Mouse (Mus musculus) neural tube, embryonic 14.5 days (tissue): ENCODE results near the gene Phldb2. TPM values are rescaled to one million over a fixed set of nuclear protein-coding genes. Genes with fewer than 3 reads are reported as not detected.

Source experiments
- ATAC-seq: fragments of 200-750 bp; cut with Nextera tagmentation; 2 replicates; pipeline ENCODE4 v1.8.0; 2017; ENCODE audit warnings: low read depth, mild to moderate bottlenecking, moderate TSS enrichment, moderate library complexity
- H3K27ac ChIP-seq: fragments of 300-500 bp; sonication (generic); 2 replicates; pipeline ENCODE4 v1.5.1; 2014; ENCODE audit warnings: low read depth, mild to moderate bottlenecking, control low read depth, low read length, moderate library complexity, mixed read lengths
- H3K27me3 ChIP-seq: fragments of 300-500 bp; sonication (generic); 2 replicates; pipeline ENCODE4 v1.6.1; 2014; ENCODE audit warnings: low read length; ENCODE audit not compliant: control insufficient read depth, insufficient read depth
- H3K36me3 ChIP-seq: fragments of 300-500 bp; sonication (generic); 2 replicates; pipeline ENCODE4 v1.6.1; 2014; ENCODE audit warnings: low read length, mixed read lengths; ENCODE audit not compliant: control insufficient read depth, insufficient read depth
- H3K4me1 ChIP-seq: fragments of 300-500 bp; sonication (generic); 2 replicates; pipeline ENCODE4 v1.6.1; 2014; ENCODE audit warnings: low read length; ENCODE audit not compliant: control insufficient read depth, insufficient read depth
- H3K4me2 ChIP-seq: fragments of 300-500 bp; sonication (generic); 2 replicates; pipeline ENCODE4 v1.6.1; 2014; ENCODE audit warnings: mild to moderate bottlenecking, low read depth, low read length, control low read depth
- H3K4me3 ChIP-seq: fragments of 300-500 bp; sonication (generic); 2 replicates; pipeline ENCODE4 v1.5.1; 2014; ENCODE audit warnings: low read depth, low read length, control low read depth, mixed read lengths
- H3K9ac ChIP-seq: fragments of 300-500 bp; sonication (generic); replicated peaks from 2 replicates; pipeline ENCODE4 v1.6.1; 2014; ENCODE audit warnings: low read depth, mild to moderate bottlenecking, control low read depth, low read length, mixed read lengths
- H3K9me3 ChIP-seq: fragments of 300-500 bp; sonication (generic); 2 replicates; pipeline ENCODE4 v1.6.1; 2016; ENCODE audit warnings: low read length; ENCODE audit not compliant: control insufficient read depth
- WGBS: fragments of 180-500 bp; shearing (Covaris S2); extraction: QIAGEN DNeasy Blood & Tissue Kit; methylation state at CpG from one replicate; pipeline ENCODE4 v1.1.7; 2014; 5-methylcytosine and 5-hydroxymethylcytosine counted together
- polyA plus RNA-seq: library from polyadenylated mRNA; unstranded; fragments of >200 nt; fragmentation: Nextera tagmentation; extraction: Ambion mirVana; gene quantifications from 2 replicates; pipeline ENCODE4 v1.2.1, GENCODE M21; 2014

The Phldb2 gene
- polyA plus RNA-seq, 1 experiment from 2014 or later = 4.2 TPM

- WGBS = 89% methylated on average over 6 of the region's 6 CpGs
- no peak for ATAC-seq
Observed at GRCm38 (mm10) chr16:45787650-45788049, 165.7 kb downstream of the Phldb2 start.

GRCm38 (mm10) chr16:45786639-45787038 lies 166.8 kb downstream of the Phldb2 start:
- H3K27me3 ChIP-seq = no peaks in the 10 kb centered on the region
- H3K9me3 ChIP-seq = no peaks in the 10 kb centered on the region
- H3K9ac ChIP-seq = no peak overlapping the region
- WGBS = 36% methylated on average over 8 of the region's 8 CpGs
- no peaks in the 10 kb centered on the region for H3K36me3 ChIP-seq
- no peak overlapping the region for H3K4me2 ChIP-seq
- H3K4me1 ChIP-seq = no peaks in the 10 kb centered on the region
- H3K4me3 ChIP-seq = no peak overlapping the region
- ATAC-seq = peak; percentile 31; the same call in 1 of the 2 replicates
- H3K27ac ChIP-seq = no peak overlapping the region

More at GRCm38 (mm10) chr16:45787650-45788049, 165.7 kb downstream of the Phldb2 start:
- no peak overlapping the region for H3K4me2 ChIP-seq
- no peak overlapping the region for H3K4me3 ChIP-seq
- H3K27me3 ChIP-seq = no peaks in the 10 kb centered on the region
- no peaks in the 10 kb centered on the region for H3K9me3 ChIP-seq
- H3K9ac ChIP-seq = no peak overlapping the region
- no peaks in the 10 kb centered on the region for H3K4me1 ChIP-seq
- H3K27ac ChIP-seq = no peak overlapping the region
- no peaks in the 10 kb centered on the region for H3K36me3 ChIP-seq

GRCm38 (mm10) chr16:45780001-45780400 lies 173.4 kb downstream of the Phldb2 start:
- Histone ChIP-seq H3K4me1 (no peaks in the 10 kb centered on the region), H3K27me3 (no peaks in the 10 kb centered on the region), H3K9me3 (no peaks in the 10 kb centered on the region), H3K9ac (no peak overlapping the region), H3K27ac (no peak overlapping the region), H3K36me3 (no peaks in the 10 kb centered on the region), H3K4me2 (no peak overlapping the region), H3K4me3 (no peak overlapping the region)
- WGBS = 73% methylated on average over 6 of the region's 6 CpGs
- ATAC-seq = no peak

- Histone ChIP-seq H3K9me3 (no peaks in the 10 kb centered on the region), H3K27me3 (no peaks in the 10 kb centered on the region), H3K4me1 (no peaks in the 10 kb centered on the region), H3K9ac (no peak overlapping the region), H3K4me3 (no peak overlapping the region), H3K36me3 (no peaks in the 10 kb centered on the region), H3K4me2 (no peak overlapping the region), H3K27ac (no peak overlapping the region)
- 67% methylated on average over 5 of the region's 5 CpGs for WGBS
- peak; percentile 74; the same call in 1 of the 2 replicates for ATAC-seq
Observed at GRCm38 (mm10) chr16:45774813-45775212, 178.6 kb downstream of the Phldb2 start.

- no peak overlapping the region for H3K27ac ChIP-seq
- no peak overlapping the region for H3K9ac ChIP-seq
- no peaks in the 10 kb centered on the region for H3K9me3 ChIP-seq
- 87% methylated on average over 6 of the region's 6 CpGs for WGBS
- no peaks in the 10 kb centered on the region for H3K4me1 ChIP-seq
- H3K36me3 ChIP-seq = no peaks in the 10 kb centered on the region
- no peaks in the 10 kb centered on the region for H3K27me3 ChIP-seq
- no peak overlapping the region for H3K4me3 ChIP-seq
- no peak overlapping the region for H3K4me2 ChIP-seq
- no peak for ATAC-seq
Observed at GRCm38 (mm10) chr16:45770914-45771313, 182.5 kb downstream of the Phldb2 start.

- no peaks in the 10 kb centered on the region for H3K27me3 ChIP-seq
- H3K9me3 ChIP-seq = no peaks in the 10 kb centered on the region
- H3K4me2 ChIP-seq = no peak overlapping the region
- no peak overlapping the region for H3K9ac ChIP-seq
- H3K4me3 ChIP-seq = no peak overlapping the region
- no peak overlapping the region for H3K27ac ChIP-seq
- no peaks in the 10 kb centered on the region for H3K36me3 ChIP-seq
- ATAC-seq = 0 out of 2 replicates have a peak, but pooled peaks have one; percentile 56
- 58% methylated on average over 10 of the region's 10 CpGs for WGBS
- no peaks in the 10 kb centered on the region for H3K4me1 ChIP-seq
Observed at GRCm38 (mm10) chr16:45767853-45768640, 185.4 kb downstream of the Phldb2 start.

- Histone ChIP-seq H3K4me2 (no peak overlapping the region), H3K4me1 (no peaks in the 10 kb centered on the region), H3K4me3 (no peak overlapping the region), H3K27ac (no peak overlapping the region), H3K36me3 (no peaks in the 10 kb centered on the region), H3K9ac (no peak overlapping the region), H3K9me3 (no peaks in the 10 kb centered on the region), H3K27me3 (no peaks in the 10 kb centered on the region)
- 30% methylated on average over 4 of the region's 4 CpGs for WGBS
- ATAC-seq = no peak
Observed at GRCm38 (mm10) chr16:45767434-45767833, 186.0 kb downstream of the Phldb2 start.

GRCm38 (mm10) chr16:45765801-45766494 lies 187.4 kb downstream of the Phldb2 start:
- Histone ChIP-seq H3K4me3 (no peak overlapping the region), H3K36me3 (no peaks in the 10 kb centered on the region), H3K4me2 (no peak overlapping the region), H3K27ac (no peak overlapping the region), H3K9me3 (no peaks in the 10 kb centered on the region), H3K9ac (no peak overlapping the region), H3K27me3 (no peaks in the 10 kb centered on the region), H3K4me1 (no peaks in the 10 kb centered on the region)
- no peak for ATAC-seq
- 89% methylated on average over 7 of the region's 7 CpGs for WGBS

GRCm38 (mm10) chr16:45765102-45765501 lies 188.3 kb downstream of the Phldb2 start:
- Histone ChIP-seq H3K4me1 (no peaks in the 10 kb centered on the region), H3K4me3 (no peak overlapping the region), H3K9me3 (no peaks in the 10 kb centered on the region), H3K4me2 (no peak overlapping the region), H3K9ac (no peak overlapping the region), H3K36me3 (no peaks in the 10 kb centered on the region), H3K27ac (no peak overlapping the region), H3K27me3 (no peaks in the 10 kb centered on the region)
- WGBS = 94% methylated on average over 3 of the region's 3 CpGs
- ATAC-seq = no peak
